Mouse (Mus musculus): ENCODE measurements around the gene Hoxd10. TPM values are rescaled to one million over a fixed set of nuclear protein-coding genes. Genes with fewer than 3 reads are reported as not detected.
A peak's percentile ranks its signal among the peaks of the same experiment; 100 is the strongest.

Gene Hoxd10
- total and polyA plus RNA-seq, 3 experiments, result not detected

DNA sequence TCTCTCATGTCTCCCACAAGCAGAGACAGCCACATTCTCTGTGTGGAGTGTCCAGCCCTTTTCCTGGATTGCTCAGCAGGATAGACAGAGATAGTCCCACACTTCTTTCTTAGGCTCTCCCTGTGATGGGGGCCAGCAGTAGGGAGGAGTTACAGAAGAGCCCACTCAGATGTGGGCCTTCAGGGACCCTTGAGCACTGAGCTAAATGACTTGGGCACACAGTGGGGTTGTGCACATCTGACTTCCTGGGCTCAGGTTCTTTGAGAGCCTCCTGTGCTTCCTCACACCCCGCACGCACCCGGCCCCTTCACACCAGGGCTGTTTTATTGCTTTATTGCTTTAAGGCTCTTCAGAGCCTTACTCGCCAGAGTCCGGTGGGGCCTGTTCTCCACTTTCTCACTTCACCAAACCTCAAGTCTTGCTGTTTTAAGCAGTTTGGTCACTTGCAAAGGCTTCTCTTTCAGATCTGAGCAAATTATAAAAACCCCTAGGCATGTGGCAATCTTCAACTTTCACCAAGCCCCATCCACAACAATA is 29.3 kb downstream of the Hoxd10 start:
- TF ChIP-seq ELF1 (IDR thresholded peaks at IDR 0.05; ENCODE audit: low read depth, low read length) (0 out of 2 replicates have a peak, but pooled peaks have one; percentile 5), PAX5 (IDR thresholded peaks at IDR 0.05; ENCODE audit: low read length) (no peak)
- dilution Hi-C loops (cut with MboI; ENCODE audit: extremely low pct_ligation_motif_present, extremely low pct_unique_long_range_greater_than_20kb, low sequenced_read_pairs) (no loop called here), in situ Hi-C loops (cut with MboI; ENCODE audit: low pct_ligation_motif_present, low pct_unique_long_range_greater_than_20kb, low sequenced_read_pairs) (loop anchor here (10.0 to 25.0 kb wide), 2 partner anchors 334 to 866 kb away; no protein-coding TSS in a partner anchor)
- Histone ChIP-seq H3K4me2 (ENCODE audit: insufficient read depth, low read depth, poor library complexity, severe bottlenecking) (peak overlapping the region; percentile 78), H3K27me3 (replicated peaks) (no peaks in the 10 kb centered on the region), H3K27ac (ENCODE audit: insufficient read depth, low read depth) (peak overlapping the region; percentile 73), H3K36me3 (replicated peaks in 1 of 2; ENCODE audit: control insufficient read depth in 1 of 2, insufficient read depth in 1 of 2, low read length in 1 of 2) (peaks cover 3 to 4% of the 10 kb centered on the region in 2 experiments), H3K9me3 (replicated peaks; ENCODE audit: low read length) (no peaks in the 10 kb centered on the region), H3K9ac (ENCODE audit: insufficient read depth, low read depth) (peak overlapping the region; percentile 7), H3K4me1 (ENCODE audit: control insufficient read depth in 1 of 2, insufficient read depth in 2 of 2) (peaks cover 15 to 48% of the 10 kb centered on the region in 2 experiments), H3K79me2 (replicated peaks; ENCODE audit: control insufficient read depth, extremely low read depth, insufficient read depth, poor library complexity, severe bottlenecking) (peaks cover 30% of the 10 kb centered on the region), H3K4me3 (replicated peaks in 1 of 3; ENCODE audit: low read depth in 2 of 3, low read length in 2 of 3, poor library complexity in 1 of 3) (no peak overlapping the region)
- no peak for DNase-seq (ENCODE audit: extremely low read depth)

DNA sequence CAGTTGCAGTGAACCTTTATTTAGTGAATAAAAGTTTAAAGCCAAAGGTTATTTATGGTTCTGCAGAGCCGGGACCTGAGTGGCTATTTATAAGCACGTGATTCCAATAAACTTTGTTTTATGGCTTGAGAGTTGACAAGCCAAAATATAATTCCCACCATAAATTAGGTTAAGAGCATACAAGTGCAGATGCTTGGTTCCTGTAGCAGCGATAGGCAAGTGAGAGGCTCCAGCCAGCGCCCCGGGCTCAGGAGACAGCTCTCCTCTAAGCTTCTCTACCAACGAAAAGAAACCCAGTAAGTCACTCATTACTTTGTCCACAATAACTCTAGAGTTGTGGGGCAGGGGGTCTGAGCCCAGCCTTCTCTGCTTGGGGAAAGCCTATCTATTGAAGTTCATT is 30.2 kb downstream of the Hoxd10 start:
- peak overlapping the region; percentile 71; the same call in 1 of the 2 replicates for H3K9ac ChIP-seq (ENCODE audit: insufficient read depth, low read depth)
- dilution Hi-C loops (cut with MboI; ENCODE audit: extremely low pct_ligation_motif_present, extremely low pct_unique_long_range_greater_than_20kb, low sequenced_read_pairs) (no loop called here), in situ Hi-C loops (cut with MboI; ENCODE audit: low pct_ligation_motif_present, low pct_unique_long_range_greater_than_20kb, low sequenced_read_pairs) (loop anchor here (10.0 to 25.0 kb wide), 2 partner anchors 333 to 865 kb away; no protein-coding TSS in a partner anchor)
- no peaks in the 10 kb centered on the region for H3K9me3 ChIP-seq (replicated peaks; ENCODE audit: low read length)
- no peak for DNase-seq (ENCODE audit: extremely low read depth)
- peaks cover 11 to 12% of the 10 kb centered on the region in 2 experiments for H3K36me3 ChIP-seq (replicated peaks in 1 of 2; ENCODE audit: control insufficient read depth in 1 of 2, insufficient read depth in 1 of 2, low read length in 1 of 2)
- peaks cover 10 to 49% of the 10 kb centered on the region in 2 experiments for H3K4me1 ChIP-seq (ENCODE audit: control insufficient read depth in 1 of 2, insufficient read depth in 2 of 2)
- H3K79me2 ChIP-seq (replicated peaks; ENCODE audit: control insufficient read depth, extremely low read depth, insufficient read depth, poor library complexity, severe bottlenecking), result peaks cover 38% of the 10 kb centered on the region
- peak overlapping the region in 1 of 3 experiments; percentile 16 for H3K4me3 ChIP-seq (replicated peaks in 1 of 3; ENCODE audit: low read depth in 2 of 3, low read length in 2 of 3, poor library complexity in 1 of 3)
- TF ChIP-seq ZKSCAN1 (IDR thresholded peaks at IDR 0.05; ENCODE audit: borderline replicate concordance, low read depth, low read length) (no peak), MYC (IDR thresholded peaks at IDR 0.05; ENCODE audit: low read depth, low read length) (no peak), EP300 (IDR thresholded peaks at IDR 0.05; ENCODE audit: low read length) (no peak), NRF1 (IDR thresholded peaks at IDR 0.05; ENCODE audit: low read depth, low read length) (no peak), CHD1 (IDR thresholded peaks at IDR 0.05; ENCODE audit: low read depth, low read length) (no peak), PAX5 (IDR thresholded peaks at IDR 0.05; ENCODE audit: low read length) (no peak), HCFC1 (IDR thresholded peaks at IDR 0.05; ENCODE audit: low read depth, low read length) (no peak), IRF4 (IDR thresholded peaks at IDR 0.05; ENCODE audit: low read depth, low read length) (no peak), GABPA (IDR thresholded peaks at IDR 0.05; ENCODE audit: insufficient replicate concordance, low read depth, low read length) (no peak)
- peak overlapping the region; percentile 86 for H3K4me2 ChIP-seq (ENCODE audit: insufficient read depth, low read depth, poor library complexity, severe bottlenecking)
- H3K27ac ChIP-seq (ENCODE audit: insufficient read depth, low read depth), result peak overlapping the region; percentile 3; the same call in 1 of the 2 replicates
- no peaks in the 10 kb centered on the region for H3K27me3 ChIP-seq (replicated peaks)

DNA sequence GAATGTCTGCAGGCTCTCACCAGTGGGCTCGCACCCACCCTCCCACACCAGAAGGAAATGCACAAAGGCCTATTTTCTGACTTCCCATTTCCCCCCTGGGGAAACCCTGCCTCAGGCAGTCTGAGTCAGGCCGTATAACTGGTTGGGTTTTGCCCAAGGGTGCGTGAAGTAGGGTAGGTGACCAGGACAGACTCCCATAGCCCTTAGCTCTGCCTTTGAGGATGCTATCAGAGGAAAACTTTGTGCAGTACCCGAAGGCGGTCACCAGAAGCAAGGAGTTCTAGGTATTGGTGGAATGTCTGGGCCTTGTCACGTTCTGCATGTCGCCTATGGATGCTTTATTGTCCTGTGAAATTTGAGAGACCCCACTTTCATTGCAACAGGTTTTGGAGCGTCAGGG is 31.2 kb downstream of the Hoxd10 start:
- in situ Hi-C loops (cut with MboI; ENCODE audit: low pct_ligation_motif_present, low pct_unique_long_range_greater_than_20kb, low sequenced_read_pairs) (loop anchor here (10.0 to 25.0 kb wide), 2 partner anchors 332 to 864 kb away; no protein-coding TSS in a partner anchor), dilution Hi-C loops (cut with MboI; ENCODE audit: extremely low pct_ligation_motif_present, extremely low pct_unique_long_range_greater_than_20kb, low sequenced_read_pairs) (no loop called here)
- Histone ChIP-seq H3K79me2 (replicated peaks; ENCODE audit: control insufficient read depth, extremely low read depth, insufficient read depth, poor library complexity, severe bottlenecking) (peaks cover 45% of the 10 kb centered on the region), H3K9me3 (replicated peaks; ENCODE audit: low read length) (peaks cover 6% of the 10 kb centered on the region), H3K36me3 (replicated peaks in 1 of 2; ENCODE audit: control insufficient read depth in 1 of 2, insufficient read depth in 1 of 2, low read length in 1 of 2) (peaks cover 21 to 23% of the 10 kb centered on the region in 2 experiments), H3K4me3 (replicated peaks in 1 of 3; ENCODE audit: low read depth in 2 of 3, low read length in 2 of 3, poor library complexity in 1 of 3) (peak overlapping the region; percentile 61 to 96 (median 66)), H3K9ac (ENCODE audit: insufficient read depth, low read depth) (peak overlapping the region; percentile 71), H3K4me2 (ENCODE audit: insufficient read depth, low read depth, poor library complexity, severe bottlenecking) (peak overlapping the region; percentile 86), H3K4me1 (ENCODE audit: control insufficient read depth in 1 of 2, insufficient read depth in 2 of 2) (peaks cover 10 to 49% of the 10 kb centered on the region in 2 experiments), H3K27ac (ENCODE audit: insufficient read depth, low read depth) (peak overlapping the region; percentile 97), H3K27me3 (replicated peaks) (no peaks in the 10 kb centered on the region)
- DNase-seq (ENCODE audit: extremely low read depth), result no peak
- TF ChIP-seq ELF1 (IDR thresholded peaks at IDR 0.05; ENCODE audit: low read depth, low read length) (peak; percentile 44; the same call in 1 of the 2 replicates), ZC3H11A (IDR thresholded peaks at IDR 0.05; ENCODE audit: low read depth, low read length) (no peak), MAZ (IDR thresholded peaks at IDR 0.05; ENCODE audit: low read depth, low read length) (0 out of 2 replicates have a peak, but pooled peaks have one; percentile 18), HCFC1 (IDR thresholded peaks at IDR 0.05; ENCODE audit: low read depth, low read length) (no peak), TBP (conservative IDR thresholded peaks at IDR 0.05; ENCODE audit: low read depth, low read length) (peak; percentile 50; the same call in 1 of the 2 replicates), MEF2A (IDR thresholded peaks at IDR 0.05; ENCODE audit: borderline replicate concordance, low read depth, low read length) (peak; percentile 84), BHLHE40 (IDR thresholded peaks at IDR 0.05; ENCODE audit: low read depth, low read length) (0 out of 2 replicates have a peak, but pooled peaks have one; percentile 18), POLR2A (IDR thresholded peaks at IDR 0.05; ENCODE audit: low read depth, low read length) (peak; percentile 52), UBTF (IDR thresholded peaks at IDR 0.05; ENCODE audit: low read depth, low read length) (0 out of 2 replicates have a peak, but pooled peaks have one; percentile 45), USF2 (conservative IDR thresholded peaks at IDR 0.05; ENCODE audit: low read depth, low read length) (no peak)
